Mouse (Mus musculus) kidney, adult 2 months (tissue): ENCODE results near the gene Ets1. TPM values are rescaled to one million over a fixed set of nuclear protein-coding genes. Genes with fewer than 3 reads are reported as not detected.

Experiments
- DNase-seq: peaks from one replicate; pipeline ENCODE4 v3.0.0; 2021
- H3K27ac ChIP-seq: fragments of 200-500 bp; 2 replicates; pipeline ENCODE4 v1.5.1; 2012; ENCODE audit warnings: low read depth, low read length, control low read depth, inconsistent platforms; ENCODE audit not compliant: insufficient read depth
- H3K27me3 ChIP-seq: fragments of 200-500 bp; replicated peaks from 2 replicates; pipeline ENCODE4 v1.6.1; 2012; ENCODE audit warnings: mild to moderate bottlenecking, moderate library complexity, low read length, inconsistent platforms; ENCODE audit not compliant: control insufficient read depth, insufficient read depth
- H3K36me3 ChIP-seq: fragments of 200-500 bp; 2 replicates; pipeline ENCODE4 v1.6.1; 2012; ENCODE audit warnings: mild to moderate bottlenecking, moderate library complexity, low read length, inconsistent platforms; ENCODE audit not compliant: control insufficient read depth, insufficient read depth
- H3K4me1 ChIP-seq: fragments of 200-500 bp; 2 replicates; pipeline ENCODE4 v1.6.1; 2011; ENCODE audit warnings: low read length; ENCODE audit not compliant: control insufficient read depth, insufficient read depth
- H3K4me3 ChIP-seq: fragments of 200-500 bp; 2 replicates; pipeline ENCODE4 v1.5.1; 2011; ENCODE audit warnings: mild to moderate bottlenecking, low read depth, low read length, control low read depth; ENCODE audit not compliant: insufficient read depth
- CTCF ChIP-seq: fragments of 200-500 bp; conservative IDR thresholded peaks from 2 replicates; pipeline ENCODE4 v1.5.1; 2011; ENCODE audit warnings: low read depth, mild to moderate bottlenecking, control low read depth, low read length, moderate library complexity, mixed read lengths; ENCODE audit not compliant: insufficient read depth, insufficient read length
- POLR2A ChIP-seq: fragments of 200-500 bp; IDR thresholded peaks from one replicate; pipeline ENCODE4 v1.6.1; 2011; ENCODE audit warnings: low read depth, low read length, control low read depth
- WGBS: fragments of 180-500 bp; shearing (Covaris S2); methylation state at CpG from one replicate; pipeline ENCODE4 v1.1.7; 2018; 5-methylcytosine and 5-hydroxymethylcytosine counted together
- polyA plus RNA-seq: library from polyadenylated mRNA; depleted of rRNA; stranded (reverse); fragments of >200 nt; gene quantifications from 2 replicates; pipeline ENCODE4 v1.2.3, GENCODE M21; 2012

Ets1 gene
- polyA plus RNA-seq, 1 experiment = 25.2 TPM

GRCm38 (mm10) chr9:32715806-32716466 lies 79.9 kb downstream of the Ets1 start:
- H3K36me3 ChIP-seq = no peaks in the 10 kb centered on the region
- no peak overlapping the region for H3K4me3 ChIP-seq
- H3K27ac ChIP-seq = peak overlapping the region; percentile 49
- peak; percentile 88 for DNase-seq
- 40% methylated on average over 9 of the region's 9 CpGs for WGBS
- H3K4me1 ChIP-seq = peaks cover 20% of the 10 kb centered on the region; the same call in 1 of the 2 replicates
- no peaks in the 10 kb centered on the region for H3K27me3 ChIP-seq
- TF ChIP-seq POLR2A (no peak), CTCF (no peak)

- H3K27me3 ChIP-seq = no peaks in the 10 kb centered on the region
- peaks cover 16% of the 10 kb centered on the region; the same call in 1 of the 2 replicates for H3K4me1 ChIP-seq
- 58% methylated on average over 12 of the region's 12 CpGs for WGBS
- H3K36me3 ChIP-seq = no peaks in the 10 kb centered on the region
- no peak overlapping the region for H3K4me3 ChIP-seq
- no peak for TF ChIP-seq CTCF
- TF ChIP-seq POLR2A = no peak
- no peak for DNase-seq
- H3K27ac ChIP-seq = peak overlapping the region; percentile 51; the same call in 1 of the 2 replicates
These were observed 81.4 kb downstream of the Ets1 start for GRCm38 (mm10) chr9:32717268-32717920.

GRCm38 (mm10) chr9:32717931-32718820 lies 82.2 kb downstream of the Ets1 start:
- Histone ChIP-seq H3K27me3 (no peaks in the 10 kb centered on the region), H3K4me1 (peaks cover 16% of the 10 kb centered on the region; the same call in 1 of the 2 replicates), H3K27ac (peak overlapping the region; percentile 61), H3K4me3 (no peak overlapping the region), H3K36me3 (no peaks in the 10 kb centered on the region)
- TF ChIP-seq CTCF (no peak), POLR2A (no peak)
- 35% methylated on average over 9 of the region's 9 CpGs for WGBS
- no peak for DNase-seq

- Histone ChIP-seq H3K27me3 (no peaks in the 10 kb centered on the region), H3K4me1 (peaks cover 16% of the 10 kb centered on the region; the same call in 1 of the 2 replicates), H3K27ac (no peak overlapping the region; the same call in 1 of the 2 replicates), H3K4me3 (no peak overlapping the region), H3K36me3 (no peaks in the 10 kb centered on the region)
- WGBS = 84% methylated on average over 4 of the region's 4 CpGs
- no peak for TF ChIP-seq POLR2A
- no peak for TF ChIP-seq CTCF
- no peak for DNase-seq
These were observed 82.8 kb downstream of the Ets1 start for GRCm38 (mm10) chr9:32718868-32719267.

GRCm38 (mm10) chr9:32719941-32720263 lies 83.9 kb downstream of the Ets1 start:
- Histone ChIP-seq H3K4me1 (peaks cover 16% of the 10 kb centered on the region; the same call in 1 of the 2 replicates), H3K36me3 (no peaks in the 10 kb centered on the region), H3K27me3 (no peaks in the 10 kb centered on the region), H3K4me3 (no peak overlapping the region), H3K27ac (no peak overlapping the region)
- no peak for TF ChIP-seq CTCF
- 37% methylated on average over 3 of the region's 3 CpGs for WGBS
- DNase-seq = no peak

- DNase-seq = no peak
- H3K36me3 ChIP-seq = no peaks in the 10 kb centered on the region
- TF ChIP-seq POLR2A (no peak), CTCF (no peak)
- no peaks in the 10 kb centered on the region for H3K27me3 ChIP-seq
- 44% methylated on average over 12 of the region's 12 CpGs for WGBS
- peaks cover 16% of the 10 kb centered on the region; the same call in 1 of the 2 replicates for H3K4me1 ChIP-seq
- H3K4me3 ChIP-seq = no peak overlapping the region
- no peak overlapping the region for H3K27ac ChIP-seq
These were observed 84.4 kb downstream of the Ets1 start for GRCm38 (mm10) chr9:32720264-32721031.
